Mouse (Mus musculus) right cerebral cortex, postnatal 25 days (tissue): ENCODE data around the gene Tceal9.
"Not testable (repeated sequence)": the region's sequence is repeated elsewhere in the genome, so short reads cannot be mapped to it uniquely, and the experiment has no call there.

Source experiments
- DNase-seq: peaks from one replicate; pipeline ENCODE4 v3.0.0; 2022

Gene Tceal9

GRCm38 (mm10) chrX:136244574-136245229, at the start of gene Tceal9:
Gene Tceal9, plus strand, starts transcription at chrX:136245079.
- peak; percentile 66 for DNase-seq

GRCm38 (mm10) chrX:136195193-136195944, 49.5 kb upstream of the Tceal9 start:
- DNase-seq, result no peak

GRCm38 (mm10) chrX:136196873-136197272, 48.0 kb upstream of the Tceal9 start:
- DNase-seq, result no peak

GRCm38 (mm10) chrX:136203257-136203656, 41.6 kb upstream of the Tceal9 start:
- DNase-seq, result peak; percentile 7

GRCm38 (mm10) chrX:136203664-136204066, 41.2 kb upstream of the Tceal9 start, which contains the start of gene Tceal5:
Gene Tceal5, minus strand, starts transcription at chrX:136203876.
- peak; percentile 68 for DNase-seq

GRCm38 (mm10) chrX:136204406-136204805, 40.5 kb upstream of the Tceal9 start:
- DNase-seq, result no peak

- no peak for DNase-seq
These were observed 31.5 kb upstream of the Tceal9 start for GRCm38 (mm10) chrX:136213396-136213795.

- not testable (repeated sequence) for DNase-seq
These were observed 29.9 kb upstream of the Tceal9 start, which contains the start of the genes Tceal7 and Bex1 for GRCm38 (mm10) chrX:136214729-136215677. Gene Tceal7, plus strand, starts transcription at chrX:136214779. Gene Bex1, minus strand, starts transcription at chrX:136215513.

GRCm38 (mm10) chrX:136216303-136216702, 28.6 kb upstream of the Tceal9 start:
- DNase-seq, result no peak

- no peak for DNase-seq
These were observed 21.2 kb upstream of the Tceal9 start for GRCm38 (mm10) chrX:136223714-136224113.

- DNase-seq, result no peak
These were observed 17.1 kb upstream of the Tceal9 start for GRCm38 (mm10) chrX:136227768-136228167.

GRCm38 (mm10) chrX:136238118-136238517, 6.8 kb upstream of the Tceal9 start:
- DNase-seq, result no peak

- no peak for DNase-seq
These were observed 1.7 kb upstream of the Tceal9 start for GRCm38 (mm10) chrX:136243181-136243580.

- DNase-seq, result peak; percentile 15
These were observed 717 bp downstream of the Tceal9 start for GRCm38 (mm10) chrX:136245521-136246071.

- DNase-seq, result no peak
These were observed 3.9 kb downstream of the Tceal9 start for GRCm38 (mm10) chrX:136248811-136249210.

- no peak for DNase-seq
These were observed 4.8 kb downstream of the Tceal9 start for GRCm38 (mm10) chrX:136249671-136250070.

- no peak for DNase-seq
These were observed 7.3 kb downstream of the Tceal9 start for GRCm38 (mm10) chrX:136252023-136252729.

GRCm38 (mm10) chrX:136267720-136268119, 22.8 kb downstream of the Tceal9 start:
- no peak for DNase-seq

- DNase-seq, result no peak
These were observed 23.3 kb downstream of the Tceal9 start for GRCm38 (mm10) chrX:136268173-136268572.

- DNase-seq, result peak; percentile 38
These were observed 25.0 kb downstream of the Tceal9 start, which contains the start of gene Bex3 for GRCm38 (mm10) chrX:136269743-136270392. Gene Bex3, plus strand, starts transcription at chrX:136270253.
